Mouse (Mus musculus) splenic B cell, adult 2 months (primary cell): Measurements from ENCODE around the gene Ift80.
"Not testable (repeated sequence)": the region's sequence is repeated elsewhere in the genome, so short reads cannot be mapped to it uniquely, and the experiment has no call there.

Source experiments
- DNase-seq: peaks from one replicate; pipeline ENCODE4 v3.0.0-alpha.2; 2011; ENCODE audit warnings: low read depth, low spot score
- H3K27me3 ChIP-seq: 2 replicates; pipeline ENCODE4 v1.6.1; 2012; ENCODE audit warnings: mild to moderate bottlenecking, low read length, moderate library complexity, mixed read lengths; ENCODE audit not compliant: control insufficient read depth, poor library complexity, insufficient read depth, severe bottlenecking
- H3K36me3 ChIP-seq: 2 replicates; pipeline ENCODE4 v1.6.1; 2012; ENCODE audit warnings: mild to moderate bottlenecking, low read length, moderate library complexity, mixed read lengths; ENCODE audit not compliant: control insufficient read depth, poor library complexity, insufficient read depth, severe bottlenecking

Gene Ift80

GRCm38 (mm10) chr3:69004437-69005337 is at the start of gene Ift80, which contains the start of gene Smc4:
Gene Ift80 (minus strand): TSS chr3:69004570.
Gene Smc4 (plus strand): TSS chr3:69004738.
- no peaks in the 10 kb centered on the region for H3K36me3 ChIP-seq
- peak; percentile 98 for DNase-seq
- H3K27me3 ChIP-seq: no peaks in the 10 kb centered on the region

GRCm38 (mm10) chr3:69051894-69052293 is 47.5 kb upstream of the Ift80 start:
- no peak for DNase-seq
- no peaks in the 10 kb centered on the region for H3K36me3 ChIP-seq
- no peaks in the 10 kb centered on the region for H3K27me3 ChIP-seq

GRCm38 (mm10) chr3:69049011-69049410 is 44.6 kb upstream of the Ift80 start:
- Histone ChIP-seq H3K36me3 (no peaks in the 10 kb centered on the region), H3K27me3 (no peaks in the 10 kb centered on the region)
- no peak for DNase-seq

DNA sequence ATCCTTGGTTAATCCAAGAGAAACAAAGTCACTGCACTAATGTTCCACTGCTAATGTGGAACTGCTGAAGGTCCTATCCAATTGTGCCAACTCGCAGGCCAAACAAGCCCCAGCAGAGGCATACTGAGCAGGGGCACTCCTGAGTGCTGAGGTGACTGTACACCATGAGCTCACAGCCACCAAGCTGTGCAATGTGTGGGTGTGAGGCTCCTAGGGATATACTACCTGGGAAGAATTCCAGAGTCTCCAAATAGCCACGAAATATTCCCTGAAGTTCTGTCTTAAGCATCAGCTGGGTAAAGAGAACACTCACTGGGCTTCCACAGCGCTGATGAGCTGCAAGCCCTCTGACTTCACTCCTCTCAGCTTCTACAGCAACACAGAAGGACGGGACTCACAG is 43.3 kb upstream of the Ift80 start:
- H3K27me3 ChIP-seq: no peaks in the 10 kb centered on the region
- no peak for DNase-seq
- no peaks in the 10 kb centered on the region for H3K36me3 ChIP-seq

- no peaks in the 10 kb centered on the region for H3K27me3 ChIP-seq
- DNase-seq: no peak
- no peaks in the 10 kb centered on the region for H3K36me3 ChIP-seq
Measured at GRCm38 (mm10) chr3:69046509-69046908, 42.1 kb upstream of the Ift80 start.

GRCm38 (mm10) chr3:69045750-69046149 is 41.4 kb upstream of the Ift80 start:
- no peak for DNase-seq
- Histone ChIP-seq H3K36me3 (no peaks in the 10 kb centered on the region), H3K27me3 (no peaks in the 10 kb centered on the region)

- Histone ChIP-seq H3K27me3 (no peaks in the 10 kb centered on the region), H3K36me3 (no peaks in the 10 kb centered on the region)
- DNase-seq: no peak
Measured at GRCm38 (mm10) chr3:69045400-69045703, 41.0 kb upstream of the Ift80 start.

GRCm38 (mm10) chr3:69044645-69045399 is 40.5 kb upstream of the Ift80 start, which contains the start of gene Trim59:
Gene Trim59 (minus strand): TSS chr3:69044755.
- DNase-seq: peak; percentile 93
- H3K27me3 ChIP-seq: no peaks in the 10 kb centered on the region
- no peaks in the 10 kb centered on the region for H3K36me3 ChIP-seq

DNA sequence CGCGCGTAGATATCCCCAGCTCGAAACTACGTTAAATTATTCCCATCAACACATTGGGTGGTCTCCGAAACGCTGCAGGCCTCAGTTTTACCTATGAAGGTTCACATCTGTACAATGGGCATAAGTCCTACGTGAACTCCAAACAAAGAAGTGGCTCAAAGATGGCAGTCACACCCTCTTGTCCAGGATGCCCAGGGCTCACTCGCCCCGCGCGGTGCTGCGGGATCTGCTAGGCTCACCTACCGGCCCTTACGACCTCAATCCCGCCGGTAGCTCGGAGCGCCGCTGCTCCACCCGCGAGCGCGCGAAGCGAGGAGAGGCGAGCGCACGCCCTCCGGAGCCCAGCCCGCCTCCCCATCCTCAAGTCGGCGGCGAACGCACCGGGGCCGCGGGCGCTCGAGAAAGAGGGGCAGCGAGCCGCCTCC is 39.8 kb upstream of the Ift80 start:
- Histone ChIP-seq H3K27me3 (no peaks in the 10 kb centered on the region), H3K36me3 (no peaks in the 10 kb centered on the region)

GRCm38 (mm10) chr3:69041298-69041697 is 36.9 kb upstream of the Ift80 start:
- no peaks in the 10 kb centered on the region for H3K27me3 ChIP-seq
- H3K36me3 ChIP-seq: no peaks in the 10 kb centered on the region
- DNase-seq: peak; percentile 68

More for the DNA sequence above, 39.8 kb upstream of the Ift80 start:
- DNase-seq: no peak

DNA sequence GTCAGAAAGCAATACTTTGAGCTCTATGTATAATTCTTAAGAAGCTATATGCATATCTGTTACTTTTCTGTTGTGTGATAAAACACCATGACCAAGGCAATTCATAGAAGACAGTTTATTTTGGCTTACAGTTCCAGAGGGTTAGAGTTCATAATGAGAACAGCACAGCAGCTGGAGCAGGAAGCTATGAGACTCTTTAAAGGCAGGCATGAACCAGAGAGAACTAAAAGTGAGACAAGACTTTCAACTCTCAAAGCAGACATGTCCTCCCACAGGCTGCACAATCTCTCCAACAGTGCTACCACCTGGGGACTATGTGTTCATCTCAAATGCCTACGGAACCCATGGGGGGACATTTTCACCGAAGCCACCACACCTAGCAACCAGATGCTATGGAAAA is 35.7 kb upstream of the Ift80 start:
- H3K27me3 ChIP-seq: no peaks in the 10 kb centered on the region
- no peak for DNase-seq
- no peaks in the 10 kb centered on the region for H3K36me3 ChIP-seq

DNA sequence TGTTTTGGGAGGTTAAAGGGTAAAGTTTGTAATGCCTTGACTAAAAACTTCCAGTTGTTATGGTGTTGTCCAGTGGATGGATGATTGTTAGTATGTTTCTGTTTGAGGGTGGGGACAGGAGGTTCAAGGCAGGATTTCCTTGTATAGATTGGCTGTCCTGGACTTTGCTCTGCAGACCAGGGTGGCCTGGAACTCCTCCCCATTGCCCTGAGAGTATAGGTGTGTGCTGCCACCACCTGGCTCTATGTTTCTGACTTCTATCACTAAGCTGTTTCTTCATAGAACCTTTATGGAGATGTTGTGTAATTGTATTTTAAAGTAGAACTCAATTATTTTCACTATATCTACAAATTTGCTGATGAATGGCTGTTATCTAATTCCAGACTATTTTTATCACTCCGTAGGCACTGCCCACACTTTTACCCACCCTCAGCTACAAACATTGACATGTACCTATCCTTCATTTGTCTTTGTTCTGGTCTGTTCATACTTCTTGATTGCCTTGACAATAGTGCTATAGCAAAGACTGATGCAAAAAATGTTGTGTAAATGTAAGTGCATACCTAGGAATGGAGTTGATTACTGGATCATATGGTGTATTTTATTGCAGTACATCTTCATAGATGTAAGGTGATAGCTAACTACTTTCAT is 21.9 kb upstream of the Ift80 start:
- peak; percentile 50 for DNase-seq

GRCm38 (mm10) chr3:69020764-69021163 is 16.4 kb upstream of the Ift80 start:
- DNase-seq: no peak
- no peaks in the 10 kb centered on the region for H3K27me3 ChIP-seq
- peaks cover 8% of the 10 kb centered on the region; the same call in 1 of the 2 replicates for H3K36me3 ChIP-seq

More for the DNA sequence above, 21.9 kb upstream of the Ift80 start:
- H3K27me3 ChIP-seq: no peaks in the 10 kb centered on the region
- peaks cover 19% of the 10 kb centered on the region for H3K36me3 ChIP-seq

DNA sequence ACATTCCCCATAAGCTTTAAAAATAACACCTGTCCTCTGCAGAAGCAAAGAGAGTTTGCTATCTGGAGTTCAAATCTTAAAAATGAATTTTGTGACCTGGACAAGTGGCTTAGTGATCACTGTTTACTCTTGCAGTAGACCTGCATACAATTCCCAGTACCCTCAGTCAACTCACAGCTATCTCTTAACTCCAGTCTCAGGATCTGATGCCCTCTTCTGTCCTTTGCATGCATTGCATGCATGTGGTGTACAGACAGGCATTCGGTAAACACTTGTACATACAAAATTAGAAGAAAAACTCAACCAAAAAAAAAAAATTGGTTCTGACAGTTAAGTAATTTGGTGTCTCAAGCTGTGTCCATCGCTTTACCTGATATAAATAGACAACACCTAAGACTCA is 15.9 kb upstream of the Ift80 start:
- Histone ChIP-seq H3K27me3 (no peaks in the 10 kb centered on the region), H3K36me3 (peaks cover 8% of the 10 kb centered on the region; the same call in 1 of the 2 replicates)
- peak; percentile 55 for DNase-seq

GRCm38 (mm10) chr3:69018635-69019034 is 14.3 kb upstream of the Ift80 start:
- not testable (repeated sequence) for DNase-seq, H3K36me3 ChIP-seq

More at GRCm38 (mm10) chr3:69018635-69019034, 14.3 kb upstream of the Ift80 start:
- H3K27me3 ChIP-seq: not testable (repeated sequence)
